Mouse (Mus musculus) megakaryocyte-erythroid progenitor cell, adult 5-6 weeks (primary cell): Measurements from ENCODE around the gene Pax5. TPM values are rescaled to one million over a fixed set of nuclear protein-coding genes. Genes with fewer than 3 reads are reported as not detected.

Experiments used
- ATAC-seq: replicated peaks from 2 replicates; pipeline ENCODE4 v1.8.0; 2016; ENCODE audit warnings: mild to moderate bottlenecking, inconsistent platforms; ENCODE audit not compliant: severe bottlenecking, poor library complexity, low FRiP score, low TSS enrichment
- total RNA-seq, 2 experiments: library from RNA; stranded (forward) in 1 of 2; stranded (reverse) in 1 of 2; fragments of 200-1000, 215-1000 nt in 1 of 2; fragments of >200 nt in 1 of 2; fragmentation: Nextera tagmentation in 1 of 2; gene quantifications; 2 replicates each; pipeline ENCODE4 v1.2.3; 2014 to 2017

The Pax5 gene
- total RNA-seq, 2 experiments from 2014 or later = 0.33 to 15.7 TPM

DNA sequence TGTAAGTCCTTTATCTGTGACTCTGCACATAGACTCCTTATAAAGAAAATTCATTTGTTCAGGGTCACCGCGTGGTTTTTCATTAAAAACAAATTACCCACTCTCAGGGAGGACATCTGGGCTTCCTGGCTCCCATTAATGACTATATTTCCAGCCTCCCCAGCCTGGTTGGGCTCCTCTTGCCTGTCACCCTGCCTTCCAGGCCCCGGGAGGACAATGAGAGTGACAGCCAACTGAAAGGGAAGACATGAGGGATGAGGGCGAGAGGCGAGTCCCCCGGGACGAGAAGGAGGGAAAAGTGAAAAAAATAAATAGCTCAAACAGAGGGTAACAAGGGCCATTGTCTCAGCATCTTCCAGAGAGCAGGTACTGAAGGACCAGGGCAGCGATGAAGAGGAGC lies 149.3 kb downstream of the Pax5 start:
- ATAC-seq = no peak

- ATAC-seq = no peak
Observed at GRCm38 (mm10) chr4:44558564-44558955, 151.7 kb downstream of the Pax5 start.

GRCm38 (mm10) chr4:44557815-44558563 lies 152.3 kb downstream of the Pax5 start:
- ATAC-seq = no peak

DNA sequence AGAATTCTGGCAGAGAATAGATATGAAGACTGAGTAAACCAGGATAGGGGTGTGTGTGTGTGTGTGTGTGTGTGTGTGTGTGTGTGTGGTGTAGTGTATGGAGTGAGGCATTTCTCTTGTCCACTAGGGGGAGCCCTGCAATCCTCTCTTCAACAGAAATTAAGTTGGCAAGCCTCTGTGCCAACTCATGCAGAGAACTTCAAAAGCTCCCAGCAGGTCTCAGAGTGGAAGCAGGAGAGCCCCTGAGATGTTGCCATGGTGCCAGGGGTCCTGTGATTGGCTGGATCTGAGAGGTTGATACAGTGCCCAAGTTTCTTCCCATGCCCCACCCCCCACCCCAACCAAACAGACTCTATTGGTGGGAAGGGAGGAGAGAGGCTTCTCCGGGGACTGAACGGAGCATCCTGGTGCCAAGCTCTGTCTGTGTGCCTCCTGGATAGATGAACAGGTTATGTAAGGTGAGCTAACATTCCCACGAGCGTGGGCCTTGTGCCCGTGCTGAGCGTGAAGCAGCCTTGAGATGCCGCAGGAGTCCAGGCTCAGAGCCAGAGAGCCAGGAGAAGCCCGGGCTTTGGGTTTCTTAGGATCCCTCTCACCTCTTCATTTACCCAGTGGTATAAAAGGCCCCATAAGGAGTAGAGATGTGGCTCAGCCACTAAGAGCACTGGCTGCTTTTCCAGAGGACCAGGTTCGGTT lies 153.6 kb downstream of the Pax5 start:
- no peak for ATAC-seq

DNA sequence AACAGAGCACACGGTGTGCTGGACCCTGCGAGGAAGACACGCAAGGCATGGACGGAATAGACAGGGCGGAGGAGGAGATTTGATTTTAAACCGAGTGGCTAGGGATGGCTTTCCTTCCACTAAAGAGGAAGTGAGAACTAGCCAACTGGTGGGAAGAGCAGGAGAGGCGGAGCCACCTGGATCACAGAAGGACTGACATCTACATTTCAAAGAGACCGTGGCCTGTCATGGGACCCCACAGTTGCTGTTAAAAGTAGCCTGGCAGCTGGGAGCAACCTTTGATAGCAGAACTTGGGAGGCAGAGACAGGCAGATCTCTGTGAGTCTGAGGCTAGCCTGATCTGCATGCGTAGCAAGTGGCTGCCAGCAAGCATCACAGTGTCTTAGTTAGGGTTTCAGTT lies 154.7 kb downstream of the Pax5 start:
- ATAC-seq = no peak

DNA sequence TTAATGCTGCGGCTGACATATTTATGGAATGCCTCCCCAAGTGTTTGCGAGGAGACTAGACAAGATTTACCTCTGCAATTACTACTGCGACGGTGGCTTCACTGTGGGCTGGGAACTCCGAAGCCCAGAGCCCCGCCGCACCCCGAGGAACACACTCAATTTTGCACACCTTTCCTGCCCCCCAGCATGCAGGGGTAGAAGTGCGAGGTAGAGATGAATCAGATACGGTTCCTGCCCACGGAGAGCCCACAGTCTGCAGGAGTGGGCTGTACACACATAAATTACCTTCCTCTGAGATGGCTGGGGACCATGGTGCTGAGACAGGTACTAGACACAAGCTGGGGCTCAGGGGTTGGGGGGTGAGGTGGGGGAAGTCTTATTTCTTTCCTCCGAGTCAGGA lies 158.8 kb downstream of the Pax5 start:
- ATAC-seq = no peak

GRCm38 (mm10) chr4:44549029-44549428 lies 161.3 kb downstream of the Pax5 start:
- no peak for ATAC-seq

DNA sequence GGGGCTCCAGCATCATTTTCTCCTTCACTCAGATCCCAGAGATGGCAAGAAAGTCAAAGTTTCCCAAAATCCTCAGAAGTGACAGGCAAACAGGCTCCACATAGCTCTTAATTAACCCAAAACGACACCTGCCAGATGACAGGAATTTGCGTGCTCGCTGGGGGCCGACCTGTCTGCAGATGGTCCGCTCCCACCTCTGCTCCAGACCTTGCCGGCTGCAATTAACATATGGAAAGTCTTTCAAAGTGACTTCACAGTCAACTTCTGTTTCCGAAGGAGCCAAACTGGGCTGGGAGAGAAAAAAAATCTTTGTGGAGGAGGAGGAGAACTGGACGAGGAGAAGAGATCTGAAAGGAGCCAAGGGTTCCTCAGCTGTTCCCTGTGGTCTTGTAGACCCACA lies 164.6 kb downstream of the Pax5 start:
- ATAC-seq = no peak

- ATAC-seq = no peak
Observed at GRCm38 (mm10) chr4:44544495-44544894, 165.8 kb downstream of the Pax5 start.

GRCm38 (mm10) chr4:44543880-44544279 lies 166.4 kb downstream of the Pax5 start:
- no peak for ATAC-seq

DNA sequence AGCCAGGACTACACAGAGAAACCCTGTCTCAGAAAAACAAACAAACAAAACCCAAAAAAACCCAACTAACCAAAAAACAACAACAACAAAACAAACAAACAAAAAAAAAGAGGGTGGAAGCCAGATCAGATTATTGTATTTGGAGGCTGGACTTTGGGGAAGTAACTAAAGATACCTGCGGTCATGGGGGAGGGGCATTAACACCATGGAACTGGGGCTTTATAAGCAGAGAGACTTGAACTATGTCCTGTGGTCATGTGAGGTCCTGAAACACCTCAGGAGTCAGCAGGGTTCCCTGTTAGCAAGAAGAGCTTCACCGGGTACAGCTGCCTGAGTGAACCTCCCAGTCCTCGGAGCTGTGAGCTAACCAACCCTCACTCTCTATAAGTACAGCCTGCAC lies 168.2 kb downstream of the Pax5 start:
- ATAC-seq = no peak

GRCm38 (mm10) chr4:44538488-44538887 lies 171.8 kb downstream of the Pax5 start:
- ATAC-seq = no peak

GRCm38 (mm10) chr4:44536794-44537193 lies 173.5 kb downstream of the Pax5 start:
- no peak for ATAC-seq

- no peak for ATAC-seq
Observed at GRCm38 (mm10) chr4:44535646-44536045, 174.6 kb downstream of the Pax5 start.

DNA sequence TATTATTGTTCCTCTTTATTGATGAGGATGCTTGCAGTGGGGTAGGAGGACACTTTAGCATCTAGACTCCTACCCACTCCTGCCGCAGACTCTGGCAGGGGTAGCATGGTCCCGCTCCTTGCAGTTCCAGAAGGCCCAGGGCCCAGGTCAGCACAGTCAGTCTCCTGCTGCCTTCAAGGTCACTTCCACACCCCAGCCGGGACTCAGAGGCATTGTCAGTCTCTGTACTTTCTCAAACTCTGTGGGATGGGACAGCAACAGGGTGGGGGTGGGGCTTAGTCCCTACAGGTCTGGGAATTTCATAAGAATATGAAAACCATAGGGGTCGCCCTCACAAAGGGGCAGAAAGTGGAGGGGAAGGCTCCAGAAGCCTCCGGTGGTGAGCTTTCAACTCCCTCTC lies 177.0 kb downstream of the Pax5 start:
- no peak for ATAC-seq

- no peak for ATAC-seq
Observed at GRCm38 (mm10) chr4:44532731-44533130, 177.6 kb downstream of the Pax5 start.

DNA sequence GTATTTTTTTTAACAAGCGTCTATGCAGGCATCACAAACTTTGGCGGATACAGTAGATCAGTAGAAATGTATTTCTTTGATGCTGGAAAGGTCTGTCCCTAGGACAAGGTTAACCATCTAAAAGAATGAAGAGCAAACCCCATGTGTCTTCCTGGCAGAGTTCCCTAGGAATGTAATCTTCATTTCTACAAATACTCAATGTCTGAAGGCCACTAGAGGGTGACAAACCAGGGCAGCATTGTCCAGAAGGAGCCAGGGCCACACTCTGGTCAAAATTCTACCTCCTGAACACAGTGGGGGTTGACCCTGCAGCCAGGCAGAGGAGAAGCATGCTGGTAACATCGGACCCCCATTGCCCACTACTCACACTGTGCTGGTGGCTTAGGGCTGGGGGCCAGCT lies 185.0 kb downstream of the Pax5 start:
- no peak for ATAC-seq

DNA sequence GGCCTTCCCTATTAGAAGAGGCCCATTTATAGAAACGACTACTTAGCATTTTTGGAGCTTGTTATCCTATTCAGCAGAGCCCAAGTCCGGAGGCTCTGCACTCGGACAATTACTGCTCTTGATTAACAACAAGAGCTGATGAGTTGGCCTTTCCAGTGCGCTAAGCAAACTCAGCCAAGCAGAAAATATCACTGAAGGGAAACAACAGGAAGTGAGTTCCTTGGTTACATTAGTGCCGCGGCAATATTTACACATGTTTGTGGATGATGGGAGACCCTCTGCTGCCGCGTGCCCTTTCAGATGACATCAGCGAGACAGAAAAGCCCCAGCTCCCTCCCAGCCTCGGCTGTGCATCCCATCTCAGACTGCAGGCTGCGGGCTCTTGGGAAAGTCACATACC lies 191.4 kb downstream of the Pax5 start:
- no peak for ATAC-seq

- no peak for ATAC-seq
Observed at GRCm38 (mm10) chr4:44513981-44514380, 196.3 kb downstream of the Pax5 start.

DNA sequence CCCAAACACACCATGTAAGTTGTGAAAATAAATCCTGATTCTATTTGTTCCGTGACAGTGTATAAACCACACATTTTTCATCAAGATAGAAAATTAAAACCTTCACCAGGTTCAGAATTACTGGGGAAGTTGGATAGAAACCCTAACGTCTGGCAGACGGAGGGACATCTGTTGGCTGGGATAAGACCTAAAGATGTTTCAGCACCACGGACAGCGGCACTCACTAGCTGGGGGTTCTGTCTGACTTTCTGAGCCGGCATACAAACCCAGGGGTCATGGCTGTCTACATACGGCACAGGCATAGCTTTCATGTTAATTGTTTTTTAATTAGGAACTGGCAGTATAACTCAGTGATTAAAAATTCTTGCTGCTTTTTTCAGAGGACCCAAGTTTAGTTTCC lies 198.6 kb downstream of the Pax5 start:
- ATAC-seq = no peak
